Mouse (Mus musculus) left cerebral cortex, adult 2 months (tissue): Measurements from ENCODE around the gene Ier5l. TPM values are rescaled to one million over a fixed set of nuclear protein-coding genes. Genes with fewer than 3 reads are reported as not detected.
A peak's percentile ranks its signal among the peaks of the same experiment; 100 is the strongest.

Experiments used
- DNase-seq, 2 experiments: peaks; one replicate each; pipeline ENCODE4 v3.0.0; 2021 to 2022; ENCODE audit warnings: low spot score in 2 of 2, mixed read lengths in 1 of 2; ENCODE audit errors: extremely low spot score in 1 of 2
- H3K27ac ChIP-seq: fragments of 200-600 bp; 2 replicates; pipeline ENCODE4 v1.8.1; 2022
- H3K4me3 ChIP-seq: fragments of 200-600 bp; 2 replicates; pipeline ENCODE4 v1.8.1; 2022
- CTCF ChIP-seq: fragments of 200-600 bp; IDR thresholded peaks from 2 replicates; pipeline ENCODE4 v1.8.1; 2022; ENCODE audit warnings: antibody characterized with exemption, mild to moderate bottlenecking, moderate library complexity
- intact Hi-C: fragments of 180-260 bp; cut with DNase I; formaldehyde crosslinking; loops from one replicate; pipeline ENCODE4 v1.15.1; 2025
- total RNA-seq, 2 experiments: library from RNA; stranded (reverse); gene quantifications; 2 replicates each; pipeline ENCODE4 v1.2.3; 2021

The Ier5l gene
- total RNA-seq, 2 experiments from 2014 or later, result 20.9 to 25.3 TPM

- intact Hi-C loops, result no loop called here
- DNase-seq, result no peak
- peak overlapping the region; percentile 95 for H3K27ac ChIP-seq
Observed at GRCm38 (mm10) chr2:30439631-30440030, 34.4 kb downstream of the Ier5l start.

GRCm38 (mm10) chr2:30437791-30438190, 36.2 kb downstream of the Ier5l start:
- intact Hi-C loops, result no loop called here
- no peak for TF ChIP-seq CTCF
- Histone ChIP-seq H3K4me3 (no peak overlapping the region), H3K27ac (no peak overlapping the region)
- no peak for DNase-seq

More at GRCm38 (mm10) chr2:30439631-30440030, 34.4 kb downstream of the Ier5l start:
- TF ChIP-seq CTCF, result no peak
- no peak overlapping the region for H3K4me3 ChIP-seq

GRCm38 (mm10) chr2:30436809-30437208, 37.2 kb downstream of the Ier5l start:
- no peak for TF ChIP-seq CTCF
- H3K4me3 ChIP-seq, result no peak overlapping the region
- no peak overlapping the region for H3K27ac ChIP-seq
- DNase-seq, result no peak
- intact Hi-C loops, result loop anchor here (1.0 kb wide), 1 partner anchor 357 kb away; no protein-coding TSS in a partner anchor

GRCm38 (mm10) chr2:30436156-30436545, 37.9 kb downstream of the Ier5l start:
- DNase-seq, result no peak
- no peak for TF ChIP-seq CTCF
- no peak overlapping the region for H3K27ac ChIP-seq
- intact Hi-C loops, result loop anchor here (1.0 kb wide), 1 partner anchor 358 kb away; no protein-coding TSS in a partner anchor
- no peak overlapping the region for H3K4me3 ChIP-seq

GRCm38 (mm10) chr2:30435326-30436155, 38.5 kb downstream of the Ier5l start:
- Histone ChIP-seq H3K4me3 (no peak overlapping the region), H3K27ac (no peak overlapping the region)
- intact Hi-C loops, result loop anchor here (1.0 to 2.0 kb wide), 2 partner anchors 359 to 499 kb away; no protein-coding TSS in a partner anchor
- DNase-seq, result peak; percentile 64 to 74
- TF ChIP-seq CTCF, result peak; percentile 64

- intact Hi-C loops, result no loop called here
- Histone ChIP-seq H3K4me3 (no peak overlapping the region), H3K27ac (no peak overlapping the region)
- no peak for DNase-seq
- no peak; the same call in 1 of the 2 replicates for TF ChIP-seq CTCF
Observed at GRCm38 (mm10) chr2:30429156-30429555, 44.9 kb downstream of the Ier5l start.

Other genes starting within 250 kb of the Ier5l start
- 10 to 100 TPM; 60.8 to 62.0 TPM for gene Lrrc8a, start 236.5 kb downstream of the Ier5l start, total RNA-seq
- gene Gm28035, start 233.7 kb downstream of the Ier5l start, total RNA-seq, result 10 to 100 TPM; 11.3 to 15.1 TPM
- gene Phyhd1, start 208.0 kb downstream of the Ier5l start, total RNA-seq, result 10 to 100 TPM; 21.7 to 27.3 TPM
- not detected for gene Gm28038, start 193.2 kb downstream of the Ier5l start, total RNA-seq
- gene Dolk, start 187.9 kb downstream of the Ier5l start, total RNA-seq, result 10 to 100 TPM; 22.3 to 25.2 TPM
- 10 to 100 TPM; 21.8 to 23.5 TPM for gene Nup188, start 187.8 kb downstream of the Ier5l start, total RNA-seq
- 100 to 1,000 TPM; 291 to 312 TPM for gene Sh3glb2, start 114.9 kb downstream of the Ier5l start, total RNA-seq
- gene Miga2, start 110.0 kb downstream of the Ier5l start, total RNA-seq, result 100 to 1,000 TPM; 120 to 138 TPM
- 10 to 100 TPM; 25.8 to 26.8 TPM for gene Dolpp1, start 82.0 kb downstream of the Ier5l start, total RNA-seq
- gene Crat, start 58.4 kb downstream of the Ier5l start, total RNA-seq, result 10 to 100 TPM; 56.5 to 58.2 TPM
- gene Ptpa, start 58.2 kb downstream of the Ier5l start, total RNA-seq, result 100 to 1,000 TPM; 177 to 178 TPM
- gene Cstad, start 120.8 kb upstream of the Ier5l start, total RNA-seq, result 1 to 10 TPM; 2.8 to 5.7 TPM